Comparison of ENCODE assay signal across 8 mouse cellular contexts in genomic region chr10:75062189-75062561, GRCm38 (mm10). TPM values are rescaled to one million over a fixed set of nuclear protein-coding genes. Genes with fewer than 3 reads are reported as not detected.
A peak's percentile ranks its signal among the peaks of the same experiment; 100 is the strongest.
DNase-seq lines count a peak whose midpoint lies in the region; ATAC-seq and TF ChIP-seq lines count a peak whose summit lies in the region.

No protein-coding gene starts in this region.

- peak overlapping the region; percentile 82 for H3K9ac ChIP-seq in embryonic facial prominence, embryonic 14.5 days (ENCODE audit: low read depth, low read length)
- H3K9ac ChIP-seq in hindbrain, embryonic 13.5 days = peak overlapping the region; percentile 93
- peak overlapping the region; percentile 71 for H3K9ac ChIP-seq in liver, embryonic 12.5 days
- peak overlapping the region; percentile 89 for H3K9ac ChIP-seq in neural tube, embryonic 12.5 days

- no peak for DNase-seq in spleen, adult 2 months (ENCODE audit: low read depth in 1 of 2, low spot score in 2 of 2)
- DNase-seq in spleen, adult 18-20 months = no peak
- DNase-seq in embryonic facial prominence, embryonic 14.5 days (ENCODE audit: low spot score) = peak; percentile 50
- no peak for DNase-seq in right cerebral cortex, adult 18-20 months
- DNase-seq in layer of hippocampus, postnatal 36 days = no peak

- H3K27ac ChIP-seq in spleen, adult 2 months (ENCODE audit: insufficient read depth, low read length) = no peak overlapping the region
- no peak overlapping the region for H3K27ac ChIP-seq in embryonic facial prominence, embryonic 14.5 days (replicated peaks; ENCODE audit: low read depth, low read length)
- H3K27ac ChIP-seq in hindbrain, embryonic 13.5 days = no peak overlapping the region
- H3K27ac ChIP-seq in liver, embryonic 12.5 days = no peak overlapping the region
- no peak overlapping the region for H3K27ac ChIP-seq in neural tube, embryonic 12.5 days

- 11% methylated on average over 6 of the region's 6 CpGs for WGBS in spleen, adult 2 months
- WGBS in embryonic facial prominence, embryonic 14.5 days = 17% methylated on average over 6 of the region's 6 CpGs
- 15% methylated on average over 6 of the region's 6 CpGs for WGBS in hindbrain, embryonic 13.5 days
- WGBS in liver, embryonic 12.5 days (ENCODE audit: insufficient replicate concordance) = 11% methylated on average over 6 of the region's 6 CpGs
- WGBS in neural tube, embryonic 12.5 days = 23% methylated on average over 6 of the region's 6 CpGs

- H3K4me1 ChIP-seq in spleen, adult 2 months (ENCODE audit: control insufficient read depth, insufficient read depth, insufficient read length) = peaks cover 23% of the 10 kb centered on the region
- peaks cover 38% of the 10 kb centered on the region for H3K4me1 ChIP-seq in embryonic facial prominence, embryonic 14.5 days (ENCODE audit: control insufficient read depth, insufficient read depth, low read length)
- peaks cover 76% of the 10 kb centered on the region for H3K4me1 ChIP-seq in hindbrain, embryonic 13.5 days (replicated peaks)
- H3K4me1 ChIP-seq in liver, embryonic 12.5 days = peaks cover 70% of the 10 kb centered on the region
- H3K4me1 ChIP-seq in neural tube, embryonic 12.5 days = peaks cover 58% of the 10 kb centered on the region

- H3K27me3 ChIP-seq in spleen, adult 2 months (ENCODE audit: control insufficient read depth, insufficient read depth, low read length) = peaks cover 9% of the 10 kb centered on the region; the same call in 1 of the 2 replicates
- no peaks in the 10 kb centered on the region for H3K27me3 ChIP-seq in embryonic facial prominence, embryonic 14.5 days (replicated peaks; ENCODE audit: control insufficient read depth, insufficient read depth, low read length)
- 0 out of 2 replicates have a peak, but pooled peaks cover 3% of the 10 kb centered on the region for H3K27me3 ChIP-seq in hindbrain, embryonic 13.5 days
- peaks cover 51% of the 10 kb centered on the region for H3K27me3 ChIP-seq in liver, embryonic 12.5 days (replicated peaks)
- no peaks in the 10 kb centered on the region for H3K27me3 ChIP-seq in neural tube, embryonic 12.5 days (replicated peaks)

- no peak for TF ChIP-seq CTCF in spleen, adult 2 months (IDR thresholded peaks at IDR 0.05; ENCODE audit: extremely low read depth, insufficient read depth, insufficient read length, insufficient replicate concordance)

- ATAC-seq in embryonic facial prominence, embryonic 14.5 days (ENCODE audit: low read depth) = no peak; the same call in 1 of the 2 replicates
- no peak for ATAC-seq in hindbrain, embryonic 13.5 days (ENCODE audit: low FRiP score)
- no peak for ATAC-seq in liver, embryonic 12.5 days
- no peak for ATAC-seq in neural tube, embryonic 12.5 days (ENCODE audit: low FRiP score, low read depth)

- H3K9me3 ChIP-seq in embryonic facial prominence, embryonic 14.5 days (ENCODE audit: control insufficient read depth, low read length) = no peaks in the 10 kb centered on the region
- no peaks in the 10 kb centered on the region for H3K9me3 ChIP-seq in hindbrain, embryonic 13.5 days
- no peaks in the 10 kb centered on the region for H3K9me3 ChIP-seq in liver, embryonic 12.5 days (replicated peaks)
- H3K9me3 ChIP-seq in neural tube, embryonic 12.5 days = no peaks in the 10 kb centered on the region

- TF ChIP-seq POLR2A in spleen, adult 2 months (IDR thresholded peaks at IDR 0.05; ENCODE audit: low read depth, low read length) = no peak

- peak overlapping the region; percentile 86; the same call in 1 of the 2 replicates for H3K4me3 ChIP-seq in spleen, adult 2 months (ENCODE audit: extremely low read depth, insufficient read depth, insufficient read length)
- H3K4me3 ChIP-seq in embryonic facial prominence, embryonic 14.5 days (ENCODE audit: low read depth, low read length) = peak overlapping the region; percentile 86
- H3K4me3 ChIP-seq in hindbrain, embryonic 13.5 days = peak overlapping the region; percentile 88
- peak overlapping the region; percentile 72 for H3K4me3 ChIP-seq in liver, embryonic 12.5 days
- peak overlapping the region; percentile 88 for H3K4me3 ChIP-seq in neural tube, embryonic 12.5 days

- H3K36me3 ChIP-seq in spleen, adult 2 months (ENCODE audit: control insufficient read depth, insufficient read depth, low read length) = no peaks in the 10 kb centered on the region
- 0 out of 2 replicates have a peak, but pooled peaks cover 14% of the 10 kb centered on the region for H3K36me3 ChIP-seq in embryonic facial prominence, embryonic 14.5 days (ENCODE audit: control insufficient read depth, insufficient read depth, low read length)
- H3K36me3 ChIP-seq in hindbrain, embryonic 13.5 days = peaks cover 4% of the 10 kb centered on the region; the same call in 1 of the 2 replicates
- peaks cover 5% of the 10 kb centered on the region; the same call in 1 of the 2 replicates for H3K36me3 ChIP-seq in liver, embryonic 12.5 days
- 0 out of 2 replicates have a peak, but pooled peaks cover 8% of the 10 kb centered on the region for H3K36me3 ChIP-seq in neural tube, embryonic 12.5 days

- H3K4me2 ChIP-seq in embryonic facial prominence, embryonic 14.5 days (ENCODE audit: low read depth, low read length) = peak overlapping the region; percentile 90
- peak overlapping the region; percentile 98 for H3K4me2 ChIP-seq in hindbrain, embryonic 13.5 days
- peak overlapping the region; percentile 88 for H3K4me2 ChIP-seq in liver, embryonic 12.5 days
- H3K4me2 ChIP-seq in neural tube, embryonic 12.5 days (replicated peaks) = peak overlapping the region; percentile 84

RNA-seq across cellular contexts. Expression of gene Bcr, which starts 1.8 kb away (rescaled TPM):
- 17.8 and 18.2 TPM in 2 replicates for polyA plus RNA-seq in spleen, adult 2 months (2012; rRNA removed)
- polyA plus RNA-seq in embryonic facial prominence, embryonic 14.5 days (2014; fragmentation: Nextera tagmentation; extraction: Ambion mirVana) = 6.7 and 8.1 TPM in 2 replicates
- polyA plus RNA-seq in hindbrain, embryonic 13.5 days (2015; fragmentation: Nextera tagmentation; extraction: Ambion mirVana) = 15.1 and 15.8 TPM in 2 replicates
- 2.2 and 2.4 TPM in 2 replicates for polyA plus RNA-seq in liver, embryonic 12.5 days (2016; fragmentation: Nextera tagmentation; extraction: Ambion mirVana)
- polyA plus RNA-seq in neural tube, embryonic 12.5 days (2016; fragmentation: Nextera tagmentation; extraction: Ambion mirVana) = 11.5 and 13.6 TPM in 2 replicates
- 100 to 1,000 TPM; 121 to 133 TPM for total RNA-seq in layer of hippocampus, postnatal 36 days (2021)

RNA-seq across cellular contexts. Expression of gene Rab36, which starts 25.3 kb away (rescaled TPM):
- 3.4 and 3.7 TPM in 2 replicates for polyA plus RNA-seq in spleen, adult 2 months (2012; rRNA removed)
- polyA plus RNA-seq in embryonic facial prominence, embryonic 14.5 days (2014; fragmentation: Nextera tagmentation; extraction: Ambion mirVana) = 6.7 and 8.7 TPM in 2 replicates
- polyA plus RNA-seq in hindbrain, embryonic 13.5 days (2015; fragmentation: Nextera tagmentation; extraction: Ambion mirVana) = 14.4 and 15.7 TPM in 2 replicates
- polyA plus RNA-seq in liver, embryonic 12.5 days (2016; fragmentation: Nextera tagmentation; extraction: Ambion mirVana) = 3.4 and 4.1 TPM in 2 replicates
- polyA plus RNA-seq in neural tube, embryonic 12.5 days (2016; fragmentation: Nextera tagmentation; extraction: Ambion mirVana) = 8.9 and 10.6 TPM in 2 replicates
- total RNA-seq in layer of hippocampus, postnatal 36 days (2021) = 10 to 100 TPM; 30.4 to 32.2 TPM

RNA-seq across cellular contexts. Expression of gene Rsph14, which starts 29.8 kb away (rescaled TPM):
- polyA plus RNA-seq in spleen, adult 2 months (2012; rRNA removed) = 0.19 TPM in 1 of 2 replicates, not detected in the other
- 0.39 and 2.4 TPM in 2 replicates for polyA plus RNA-seq in embryonic facial prominence, embryonic 14.5 days (2014; fragmentation: Nextera tagmentation; extraction: Ambion mirVana)
- polyA plus RNA-seq in hindbrain, embryonic 13.5 days (2015; fragmentation: Nextera tagmentation; extraction: Ambion mirVana) = 0.91 and 1.0 TPM in 2 replicates
- 0.08 TPM in 1 of 2 replicates, not detected in the other for polyA plus RNA-seq in liver, embryonic 12.5 days (2016; fragmentation: Nextera tagmentation; extraction: Ambion mirVana)
- not detected in 2 replicates for polyA plus RNA-seq in neural tube, embryonic 12.5 days (2016; fragmentation: Nextera tagmentation; extraction: Ambion mirVana)
- total RNA-seq in layer of hippocampus, postnatal 36 days (2021) = 1 to 10 TPM in 1 of 2 experiments, not detected in 1; 1.1 TPM
